Mouse (Mus musculus) hindbrain, embryonic 12.5 days (tissue): ENCODE measurements around the gene Gm49368. TPM values are rescaled to one million over a fixed set of nuclear protein-coding genes. Genes with fewer than 3 reads are reported as not detected.
"Not testable (repeated sequence)": the region's sequence is repeated elsewhere in the genome, so short reads cannot be mapped to it uniquely, and the experiment has no call there.

Experiments used
- ATAC-seq: fragments of 200-750 bp; cut with Nextera tagmentation; 2 replicates; pipeline ENCODE4 v1.8.0; 2017; ENCODE audit warnings: moderate TSS enrichment; ENCODE audit not compliant: low FRiP score
- H3K27ac ChIP-seq: fragments of 300-500 bp; sonication (generic); 2 replicates; pipeline ENCODE4 v1.5.1; 2016; ENCODE audit warnings: mild to moderate bottlenecking
- H3K27me3 ChIP-seq: fragments of 300-500 bp; sonication (generic); 2 replicates; pipeline ENCODE4 v1.6.1; 2016; ENCODE audit warnings: mild to moderate bottlenecking
- H3K36me3 ChIP-seq: fragments of 300-500 bp; sonication (generic); 2 replicates; pipeline ENCODE4 v1.6.1; 2016; ENCODE audit warnings: mild to moderate bottlenecking
- H3K4me1 ChIP-seq: fragments of 300-500 bp; sonication (generic); 2 replicates; pipeline ENCODE4 v1.6.1; 2016
- H3K4me2 ChIP-seq: fragments of 300-500 bp; sonication (generic); replicated peaks from 2 replicates; pipeline ENCODE4 v1.6.1; 2016; ENCODE audit warnings: mild to moderate bottlenecking
- H3K4me3 ChIP-seq: fragments of 300-500 bp; sonication (generic); 2 replicates; pipeline ENCODE4 v1.5.1; 2016; ENCODE audit warnings: mild to moderate bottlenecking
- H3K9ac ChIP-seq: fragments of 300-500 bp; sonication (generic); 2 replicates; pipeline ENCODE4 v1.6.1; 2016; ENCODE audit warnings: mild to moderate bottlenecking, moderate library complexity
- H3K9me3 ChIP-seq: fragments of 300-500 bp; sonication (generic); replicated peaks from 2 replicates; pipeline ENCODE4 v1.6.1; 2016; ENCODE audit warnings: mild to moderate bottlenecking
- WGBS: fragments of 180-500 bp; shearing (Covaris S2); methylation state at CpG from one replicate; pipeline ENCODE4 v1.1.7; 2016; 5-methylcytosine and 5-hydroxymethylcytosine counted together
- polyA plus RNA-seq: library from polyadenylated mRNA; unstranded; fragments of >200 nt; fragmentation: Nextera tagmentation; extraction: Ambion mirVana; gene quantifications from 2 replicates; pipeline ENCODE4 v1.2.1, GENCODE M21; 2016

Gm49368 gene
- polyA plus RNA-seq, 1 experiment from 2014 or later = not detected

DNA sequence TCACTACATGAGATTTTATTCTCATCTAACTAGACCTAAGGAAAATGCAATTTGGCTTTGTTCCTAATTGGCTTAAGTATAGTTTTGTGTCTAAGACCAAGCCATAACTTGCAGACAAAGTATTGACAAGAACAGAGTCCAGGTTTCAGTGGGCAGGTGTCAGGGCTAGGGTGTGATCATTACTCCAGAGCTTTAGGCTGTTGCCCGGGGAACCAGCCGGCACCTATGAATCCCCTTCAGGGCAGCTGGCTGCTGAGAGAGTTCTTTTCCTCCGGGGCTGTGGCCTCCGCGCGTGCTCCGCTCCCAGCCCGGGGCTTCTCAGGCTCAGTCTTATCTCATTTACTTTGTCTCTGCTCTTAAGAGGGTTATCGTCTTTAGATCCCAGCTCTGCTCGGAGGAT is 92.4 kb downstream of the Gm49368 start:
- Histone ChIP-seq H3K9ac (no peak overlapping the region), H3K27me3 (no peaks in the 10 kb centered on the region), H3K4me2 (no peak overlapping the region), H3K4me1 (no peaks in the 10 kb centered on the region), H3K4me3 (no peak overlapping the region), H3K36me3 (no peaks in the 10 kb centered on the region), H3K27ac (no peak overlapping the region), H3K9me3 (no peaks in the 10 kb centered on the region)
- 75% methylated on average over 10 of the region's 10 CpGs for WGBS
- ATAC-seq = no peak

DNA sequence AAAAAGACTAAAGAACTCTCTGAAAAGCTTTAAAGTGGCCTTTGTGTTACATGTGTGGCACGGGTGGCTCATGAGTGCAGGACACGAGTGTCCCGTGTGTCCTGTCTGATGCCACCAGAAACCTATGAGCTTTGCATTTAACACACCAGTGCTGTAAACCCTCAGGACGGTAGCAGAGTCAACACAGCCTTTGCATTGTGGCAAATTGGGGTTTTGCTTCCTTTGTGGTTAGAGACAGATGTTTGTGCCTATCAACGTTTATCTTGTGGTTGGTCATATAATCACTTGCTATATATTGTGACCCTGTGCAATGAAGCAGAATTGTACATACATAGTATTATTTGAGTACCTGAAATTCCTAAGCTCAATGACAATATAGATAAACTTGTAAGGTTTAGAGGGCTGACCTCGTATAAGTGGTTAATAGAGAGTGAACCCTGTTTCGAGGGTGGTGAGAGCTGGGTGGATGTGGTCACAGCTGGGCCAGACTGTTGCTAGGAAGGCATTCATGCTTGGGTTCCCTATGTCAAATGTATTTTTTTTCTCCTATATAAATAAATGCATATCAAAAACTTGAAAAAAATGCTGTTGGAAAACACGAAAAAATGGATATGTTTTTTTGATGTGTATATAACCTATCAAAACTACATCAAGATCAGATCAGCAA is 96.3 kb downstream of the Gm49368 start:
- 83% methylated on average over 8 of the region's 8 CpGs for WGBS
- not testable (repeated sequence) for ATAC-seq

DNA sequence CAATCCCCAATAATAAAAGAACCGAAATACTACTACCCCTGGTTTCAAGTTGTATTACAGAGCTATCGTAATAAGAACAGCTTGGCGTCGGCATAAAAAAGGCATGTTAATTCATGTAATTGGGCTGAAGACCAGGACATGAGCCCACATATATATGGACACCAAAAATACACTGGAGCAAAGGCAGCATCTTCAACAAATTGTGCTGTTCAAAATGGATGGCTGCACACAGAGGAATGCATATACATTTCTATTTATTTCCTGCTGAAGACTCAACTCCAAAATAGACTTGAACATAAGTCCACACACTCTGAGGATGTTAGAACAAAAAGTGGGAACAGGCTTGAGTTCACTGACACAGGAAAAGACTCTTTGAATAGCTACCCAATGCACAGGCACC is 101.5 kb downstream of the Gm49368 start:
- Histone ChIP-seq H3K9ac (no peak overlapping the region), H3K27me3 (no peaks in the 10 kb centered on the region), H3K4me2 (no peak overlapping the region), H3K36me3 (no peaks in the 10 kb centered on the region), H3K4me3 (no peak overlapping the region), H3K4me1 (no peaks in the 10 kb centered on the region), H3K27ac (no peak overlapping the region), H3K9me3 (no peaks in the 10 kb centered on the region)
- 94% methylated on average over 4 of the region's 4 CpGs for WGBS
- no peak for ATAC-seq

More for the DNA sequence above, 96.3 kb downstream of the Gm49368 start:
- H3K4me3 ChIP-seq, H3K4me1 ChIP-seq, H3K36me3 ChIP-seq, H3K9me3 ChIP-seq, H3K27me3 ChIP-seq, H3K9ac ChIP-seq, H3K27ac ChIP-seq, H3K4me2 ChIP-seq: not testable (repeated sequence)

DNA sequence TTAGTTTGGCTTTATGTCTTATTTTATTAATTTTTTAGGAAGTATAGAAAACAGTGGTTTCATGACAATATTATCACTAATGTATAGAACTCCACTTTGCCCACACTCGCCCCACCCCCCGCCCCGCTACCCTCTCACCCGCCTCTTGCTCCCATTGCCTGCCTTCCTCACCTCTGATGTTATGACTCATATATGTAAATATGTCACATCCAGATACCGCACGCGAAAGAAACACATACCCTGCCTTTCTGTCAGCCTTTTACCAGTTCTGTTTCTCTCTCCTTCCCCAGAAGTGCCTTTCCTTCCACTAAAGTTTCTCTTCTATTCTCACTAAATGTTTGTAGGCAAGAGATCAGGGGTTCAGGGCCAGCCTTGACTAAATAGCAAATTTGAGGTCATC is 103.9 kb downstream of the Gm49368 start:
- H3K9me3 ChIP-seq = no peaks in the 10 kb centered on the region
- 92% methylated on average over 7 of the region's 7 CpGs for WGBS
- no peak overlapping the region for H3K27ac ChIP-seq
- no peak overlapping the region for H3K4me3 ChIP-seq
- H3K9ac ChIP-seq = no peak overlapping the region
- no peaks in the 10 kb centered on the region for H3K36me3 ChIP-seq
- H3K27me3 ChIP-seq = no peaks in the 10 kb centered on the region
- no peak overlapping the region for H3K4me2 ChIP-seq
- no peak for ATAC-seq
- H3K4me1 ChIP-seq = no peaks in the 10 kb centered on the region

DNA sequence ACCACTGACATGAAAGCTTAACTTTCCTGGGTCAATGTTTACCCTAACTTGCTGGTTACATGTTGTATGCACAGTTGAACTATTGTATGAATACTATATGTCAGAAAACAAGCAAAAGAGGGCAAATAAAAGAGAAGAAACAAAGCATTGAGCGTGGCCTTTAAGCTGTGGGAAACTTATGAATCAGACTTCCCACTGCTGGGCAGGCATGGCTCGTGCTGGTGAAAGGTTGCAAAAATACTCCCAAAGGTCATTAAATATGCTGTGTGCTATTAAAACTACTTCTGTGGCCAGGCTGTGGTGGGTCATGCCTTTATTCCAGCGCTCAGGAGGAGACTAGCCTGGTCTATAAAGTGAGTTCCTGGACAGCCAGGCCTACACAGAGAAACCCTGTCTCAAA is 107.5 kb downstream of the Gm49368 start:
- Histone ChIP-seq H3K9me3 (no peaks in the 10 kb centered on the region), H3K36me3 (no peaks in the 10 kb centered on the region), H3K27ac (no peak overlapping the region), H3K4me1 (no peaks in the 10 kb centered on the region), H3K4me3 (no peak overlapping the region), H3K4me2 (no peak overlapping the region), H3K9ac (no peak overlapping the region), H3K27me3 (no peaks in the 10 kb centered on the region)
- no peak for ATAC-seq
- 67% methylated on average over 3 of the region's 3 CpGs for WGBS

Other genes starting within 250 kb of the Gm49368 start
- 28.1 and 32.1 TPM in 2 replicates for gene Stx4a, start 238.4 kb upstream of the Gm49368 start, polyA plus RNA-seq
- gene Stx1b, start 238.1 kb upstream of the Gm49368 start, polyA plus RNA-seq = 20.0 and 20.5 TPM in 2 replicates
- gene Zfp646, start 186.5 kb upstream of the Gm49368 start, polyA plus RNA-seq = 19.7 and 20.9 TPM in 2 replicates
- gene Zfp668, start 185.9 kb upstream of the Gm49368 start, polyA plus RNA-seq = 37.4 and 37.5 TPM in 2 replicates
- gene Prss53, start 171.7 kb upstream of the Gm49368 start, polyA plus RNA-seq = 0.77 and 0.98 TPM in 2 replicates
- not detected in 2 replicates for gene Gm21974, start 167.2 kb upstream of the Gm49368 start, polyA plus RNA-seq
- gene Vkorc1, start 167.1 kb upstream of the Gm49368 start, polyA plus RNA-seq = 64.2 and 66.7 TPM in 2 replicates
- gene Bckdk, start 158.6 kb upstream of the Gm49368 start, polyA plus RNA-seq = 74.4 and 75.1 TPM in 2 replicates
- 49.6 and 50.9 TPM in 2 replicates for gene Kat8, start 150.2 kb upstream of the Gm49368 start, polyA plus RNA-seq
- 4.2 and 7.3 TPM in 2 replicates for gene Prss8, start 132.6 kb upstream of the Gm49368 start, polyA plus RNA-seq
- gene Prss36, start 116.0 kb upstream of the Gm49368 start, polyA plus RNA-seq = 10.4 and 12.0 TPM in 2 replicates
- 502 and 538 TPM in 2 replicates for gene Fus, start 95.2 kb upstream of the Gm49368 start, polyA plus RNA-seq
- gene Pycard, start 68.8 kb upstream of the Gm49368 start, polyA plus RNA-seq = 6.4 and 9.4 TPM in 2 replicates
- gene Trim72, start 58.7 kb upstream of the Gm49368 start, polyA plus RNA-seq = 0.15 and 0.59 TPM in 2 replicates
- 0.83 and 0.97 TPM in 2 replicates for gene Itgam, start within 50 bp of the Gm49368 start, polyA plus RNA-seq
- 0.08 TPM in 1 of 2 replicates, not detected in the other for gene Itgax, start 66.9 kb downstream of the Gm49368 start, polyA plus RNA-seq
- gene Itgad, start 91.7 kb downstream of the Gm49368 start, polyA plus RNA-seq = not detected in 2 replicates
- 1.3 and 4.1 TPM in 2 replicates for gene Cox6a2, start 143.7 kb downstream of the Gm49368 start, polyA plus RNA-seq
- 16.4 and 17.4 TPM in 2 replicates for gene Armc5, start 174.7 kb downstream of the Gm49368 start, polyA plus RNA-seq
- 13.8 and 14.1 TPM in 2 replicates for gene 9130023H24Rik, start 175.3 kb downstream of the Gm49368 start, polyA plus RNA-seq
- gene Tgfb1i1, start 184.1 kb downstream of the Gm49368 start, polyA plus RNA-seq = 50.9 and 63.1 TPM in 2 replicates
- gene Slc5a2, start 203.0 kb downstream of the Gm49368 start, polyA plus RNA-seq = not detected in 2 replicates
- 21.7 and 27.4 TPM in 2 replicates for gene BC017158, start 235.5 kb downstream of the Gm49368 start, polyA plus RNA-seq